Mouse (Mus musculus) CH12F3 (cell line): ENCODE data around the gene Tbl3.
"Not testable (repeated sequence)": the region's sequence is repeated elsewhere in the genome, so short reads cannot be mapped to it uniquely, and the experiment has no call there.

Experiments
- in situ Hi-C: fragments of 300-500 bp; cut with MboI; formaldehyde crosslinking; loops from 2 replicates; pipeline ENCODE4 v1.14.3; 2020; ENCODE audit warnings: low sequenced_read_pairs

Gene Tbl3

DNA sequence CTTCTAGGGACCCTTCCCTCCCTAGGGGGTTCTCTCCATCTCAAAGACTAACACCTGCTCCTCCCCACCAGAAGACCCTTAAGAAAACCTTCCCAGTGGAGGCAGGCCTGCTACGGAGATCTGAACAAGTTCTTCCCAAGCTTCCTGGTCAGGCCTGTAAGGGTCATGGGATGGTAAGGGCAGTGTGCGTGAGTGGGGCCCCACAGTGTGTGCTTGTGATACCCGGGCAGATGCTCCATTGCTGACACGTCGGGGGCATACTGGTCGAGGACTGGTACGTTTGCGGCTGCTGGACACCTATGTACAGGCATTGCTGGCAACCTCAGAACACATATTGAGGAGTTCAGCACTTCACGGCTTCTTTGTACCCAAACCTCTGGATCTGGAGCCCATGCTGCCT lies 8.7 kb downstream of the Tbl3 start:
- in situ Hi-C loops, result no loop called here

DNA sequence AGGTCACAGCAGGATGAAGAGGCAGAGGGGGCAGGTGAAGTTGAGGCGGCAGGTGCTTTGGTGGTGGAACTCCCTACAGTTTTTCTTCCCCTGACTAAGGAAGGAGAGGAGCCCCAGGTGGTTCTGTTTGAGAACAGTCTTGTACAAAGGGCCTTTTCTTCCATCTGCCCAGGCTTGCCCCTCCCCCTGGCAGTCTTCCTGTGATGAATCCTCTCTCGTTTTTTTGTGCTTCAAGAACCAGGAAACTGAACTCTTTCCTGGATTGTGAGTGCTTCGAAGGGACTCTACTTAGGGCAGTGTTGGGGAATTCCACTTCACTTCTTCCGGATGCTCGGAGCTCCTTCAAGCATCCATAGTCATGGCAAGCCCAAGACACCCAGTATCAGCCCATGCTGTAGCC lies 9.5 kb downstream of the Tbl3 start:
- in situ Hi-C loops, result no loop called here

DNA sequence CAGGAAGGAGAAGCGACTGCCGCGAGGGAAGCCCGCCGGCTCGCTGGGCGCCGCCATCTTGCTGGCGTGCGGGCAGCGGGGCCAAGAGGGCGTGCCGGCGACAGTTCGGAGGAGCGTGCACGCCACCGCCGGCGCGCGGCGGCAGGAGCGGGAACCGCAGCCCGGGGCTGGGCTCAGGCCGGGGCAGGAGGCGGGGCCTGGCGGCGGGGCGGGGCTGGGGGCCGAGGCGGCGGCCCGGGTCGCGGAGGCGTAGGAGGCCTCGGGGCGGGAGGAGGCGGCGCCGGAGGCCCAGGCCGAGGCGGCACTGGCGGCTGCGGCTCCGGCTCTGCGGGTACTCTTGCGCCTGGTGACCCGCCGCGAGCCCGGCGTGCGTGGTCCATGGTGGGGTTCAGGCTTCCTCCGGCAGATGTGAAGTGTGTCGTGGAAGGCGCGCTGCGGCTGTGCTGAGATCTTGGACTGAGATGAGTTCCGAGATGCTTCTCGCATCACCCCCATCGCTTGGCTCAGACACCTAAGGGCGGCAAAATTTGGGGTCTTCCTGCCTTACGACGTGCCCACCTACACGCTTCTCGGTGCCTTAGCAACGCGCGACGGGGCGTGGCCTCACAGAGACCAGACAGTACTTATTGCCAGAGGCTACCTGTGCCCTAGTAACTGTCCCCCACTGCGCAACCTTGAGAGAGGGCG lies 11.3 kb downstream of the Tbl3 start, which contains the start of the genes Gfer and Noxo1:
Gene Gfer (minus strand): TSS at position 146 of the 687 bp plus-strand sequence.
Gene Noxo1 (plus strand): TSS at position 224 of the 687 bp plus-strand sequence.
- in situ Hi-C loops, result no loop called here

DNA sequence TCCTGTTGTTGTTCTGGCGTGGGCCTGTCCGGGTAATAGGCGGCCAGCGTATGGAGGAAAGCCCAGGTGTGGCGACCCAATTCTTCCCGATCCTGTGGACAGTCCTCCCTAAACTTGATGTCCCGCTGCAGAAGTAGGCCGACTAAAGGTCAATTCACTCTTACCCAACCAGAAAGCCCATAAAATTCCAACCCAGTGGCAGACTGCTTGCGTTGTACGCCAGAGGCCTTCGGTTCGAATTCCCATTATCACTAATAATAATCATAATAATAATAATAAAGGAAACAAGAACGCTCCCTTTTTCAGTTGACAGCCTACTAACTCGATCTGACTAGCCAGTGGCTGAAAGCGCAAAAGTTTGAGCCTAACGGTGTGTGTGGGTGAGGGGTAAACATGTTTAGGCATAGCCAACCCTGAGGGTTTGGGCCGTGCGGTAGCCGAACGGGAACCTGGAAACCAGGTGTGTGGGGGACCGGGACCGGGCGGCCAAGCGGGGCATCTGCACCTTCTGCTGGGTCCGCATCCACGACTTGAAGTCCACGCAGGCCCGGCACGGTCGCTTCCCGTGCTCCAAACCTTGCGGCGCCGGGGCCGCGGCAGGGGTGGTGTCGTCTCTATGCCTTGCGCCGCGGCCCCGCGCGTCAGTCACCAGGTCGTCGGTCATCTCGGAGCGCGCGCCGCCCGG lies 12.0 kb downstream of the Tbl3 start:
- in situ Hi-C loops, result no loop called here

DNA sequence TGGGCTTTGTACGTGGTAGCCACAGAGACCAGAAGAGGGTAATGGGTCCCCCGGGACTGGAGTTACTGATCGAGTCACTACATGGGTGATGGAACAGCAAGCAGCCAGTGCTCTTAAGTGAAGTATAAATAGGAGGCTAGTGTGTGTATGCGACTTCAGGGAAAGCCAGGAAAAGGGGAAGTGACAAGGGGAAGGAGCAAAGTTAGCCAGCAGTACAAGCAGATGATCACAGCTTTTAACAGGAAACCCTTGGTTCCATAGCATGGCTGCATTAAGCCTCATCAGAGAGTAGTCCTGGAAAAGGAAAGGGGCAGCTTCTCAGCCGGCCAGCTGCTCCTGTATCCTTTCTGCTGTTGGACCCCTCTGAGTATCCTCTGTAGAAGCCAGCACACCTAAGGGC lies 15.1 kb downstream of the Tbl3 start:
- in situ Hi-C loops, result no loop called here

DNA sequence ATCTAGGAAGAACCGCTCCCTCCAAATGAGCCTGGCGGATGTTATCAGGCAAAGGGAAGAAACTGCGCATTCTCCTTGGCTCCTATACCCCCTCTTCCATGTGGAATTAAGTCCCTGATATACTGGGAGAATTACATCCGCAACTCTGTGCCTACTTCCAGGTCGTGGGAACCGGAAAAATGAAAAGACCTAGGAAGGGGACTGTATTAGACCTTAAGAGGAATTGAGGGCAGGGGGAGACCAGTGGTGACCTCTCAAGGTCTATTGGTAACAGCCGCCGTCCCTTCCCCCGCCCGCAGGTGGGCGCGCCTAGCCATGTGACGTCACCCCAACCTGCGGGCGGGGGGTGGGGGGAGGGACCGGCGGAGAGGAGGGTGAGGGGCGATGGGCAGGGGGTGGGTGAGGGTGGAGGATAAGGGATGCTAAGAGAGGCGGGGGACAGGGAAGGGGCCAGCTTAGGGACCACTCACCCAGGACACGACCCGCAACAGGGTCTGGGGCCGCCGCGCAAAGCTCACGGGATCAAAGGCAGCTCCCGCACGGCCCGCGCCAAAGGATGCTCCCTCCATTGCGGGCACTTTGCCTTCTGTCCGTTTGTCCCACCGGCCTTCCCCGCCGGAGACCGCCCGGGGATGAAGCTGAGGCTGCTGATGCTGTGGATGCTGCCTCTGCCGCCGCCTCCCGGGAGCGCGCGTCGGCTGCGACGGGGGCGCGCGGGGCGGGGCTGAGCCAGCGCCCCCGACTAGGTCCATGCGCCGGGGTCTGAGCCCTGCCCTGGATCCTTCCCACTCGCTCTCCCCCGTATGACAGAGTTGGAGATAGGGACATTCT lies 18.0 kb downstream of the Tbl3 start, which contains the start of gene Syngr3:
Gene Syngr3 (minus strand): TSS at position 705 of the 831 bp plus-strand sequence.
- in situ Hi-C loops, result no loop called here

DNA sequence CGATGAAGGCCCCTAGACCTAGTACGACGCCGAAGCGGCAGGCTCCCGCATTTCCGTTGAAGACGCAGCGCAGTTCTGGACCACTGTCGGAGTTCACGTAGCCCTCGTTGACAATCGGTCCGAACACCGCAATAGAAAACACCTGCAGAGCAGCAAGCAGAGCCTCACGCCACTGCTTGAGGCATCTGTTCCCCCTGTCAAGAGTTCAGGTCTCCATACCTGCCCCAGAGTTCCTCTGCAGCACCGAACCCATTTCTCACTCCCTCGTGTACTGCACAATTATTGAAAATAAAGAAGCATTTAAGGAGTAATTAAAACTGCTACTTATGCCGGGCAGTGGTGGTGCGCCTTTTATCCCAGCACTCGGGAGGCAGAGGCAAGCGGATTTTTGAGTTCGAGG lies 19.9 kb downstream of the Tbl3 start:
- in situ Hi-C loops, result no loop called here

DNA sequence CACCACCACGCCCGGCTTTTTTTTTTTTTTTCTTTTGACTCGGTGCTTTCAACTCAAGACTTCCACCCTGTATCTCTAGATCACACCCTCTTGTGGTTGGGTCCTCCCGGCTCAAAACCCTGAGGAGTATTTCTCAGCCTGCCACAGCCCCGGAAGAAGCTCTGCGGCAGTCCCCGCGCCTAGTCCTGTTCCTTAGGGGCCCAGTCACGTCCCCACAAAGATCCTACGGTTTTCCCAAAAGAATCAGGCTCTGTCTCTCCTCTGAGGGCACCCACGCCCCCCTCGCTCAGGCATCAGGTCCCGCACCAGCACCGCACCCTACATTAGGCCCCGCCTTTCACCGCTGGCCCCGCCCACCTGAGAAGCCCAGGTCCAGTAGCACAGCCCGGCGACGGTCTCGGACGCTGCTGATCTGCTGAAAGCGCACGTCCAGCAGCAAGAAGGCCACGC lies 20.3 kb downstream of the Tbl3 start:
- in situ Hi-C loops, result no loop called here

DNA sequence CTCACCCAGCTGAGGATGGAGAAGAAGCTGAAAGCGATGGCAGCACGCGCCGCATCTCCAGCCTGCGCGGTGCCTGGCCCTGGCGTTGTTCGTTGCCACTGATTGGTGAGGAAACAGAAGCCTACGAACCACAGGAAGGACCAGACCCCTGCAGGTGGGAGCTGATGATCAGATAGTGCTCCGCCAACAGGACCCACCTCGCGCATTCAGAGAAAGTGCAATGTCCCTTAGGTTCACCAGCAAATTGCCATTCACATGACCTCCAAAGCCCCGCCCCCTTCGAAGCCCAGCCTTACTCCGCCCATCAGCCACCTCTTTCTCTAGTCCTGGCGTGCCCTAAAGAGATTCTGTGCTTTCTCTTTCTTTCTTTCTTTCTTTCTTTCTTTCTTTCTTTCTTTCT lies 20.9 kb downstream of the Tbl3 start:
- in situ Hi-C loops, result no loop called here

DNA sequence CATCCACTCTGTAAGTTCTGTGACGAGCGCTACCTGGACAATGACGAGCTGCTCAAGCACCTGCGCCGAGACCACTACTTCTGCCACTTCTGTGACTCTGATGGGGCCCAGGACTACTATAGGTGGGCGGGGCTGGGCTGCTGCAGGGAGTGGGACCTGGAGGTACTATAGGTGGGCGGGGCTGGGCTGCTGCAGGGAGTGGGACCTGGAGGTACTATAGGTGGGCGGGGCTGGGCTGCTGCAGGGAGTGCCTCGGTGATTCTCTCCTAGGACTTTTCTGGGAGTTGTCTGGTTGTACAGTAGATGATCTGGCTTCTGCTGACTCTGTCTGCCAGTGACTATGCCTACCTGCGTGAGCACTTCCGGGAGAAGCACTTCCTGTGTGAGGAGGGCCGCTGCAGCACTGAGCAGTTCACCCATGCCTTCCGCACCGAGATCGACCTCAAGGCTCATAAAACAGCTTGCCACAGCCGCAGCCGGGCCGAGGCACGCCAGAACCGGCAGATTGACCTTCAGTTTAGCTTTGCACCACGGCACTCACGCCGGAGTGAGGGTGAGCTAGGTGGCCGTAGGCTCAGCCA lies 29.9 kb downstream of the Tbl3 start:
- in situ Hi-C loops, result no loop called here

DNA sequence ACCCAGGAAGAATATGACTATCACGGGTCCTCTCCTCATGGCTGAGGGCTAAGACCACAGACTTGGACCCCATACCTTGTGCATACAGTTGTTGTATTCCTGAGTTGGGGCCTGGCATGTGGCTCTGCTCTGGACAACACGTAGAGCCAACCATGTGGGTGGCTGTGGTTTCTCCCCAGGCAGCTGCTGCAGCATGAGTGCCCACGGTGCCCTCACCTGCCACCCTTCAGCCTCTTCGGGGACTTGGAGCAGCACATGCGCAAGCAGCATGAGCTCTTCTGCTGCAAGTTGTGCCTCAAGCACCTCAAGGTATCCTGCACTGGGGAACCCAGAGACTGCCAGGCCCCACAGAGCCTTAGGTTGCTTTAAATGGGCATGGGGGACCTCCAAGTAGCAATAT lies 30.6 kb downstream of the Tbl3 start:
- in situ Hi-C loops, result no loop called here

DNA sequence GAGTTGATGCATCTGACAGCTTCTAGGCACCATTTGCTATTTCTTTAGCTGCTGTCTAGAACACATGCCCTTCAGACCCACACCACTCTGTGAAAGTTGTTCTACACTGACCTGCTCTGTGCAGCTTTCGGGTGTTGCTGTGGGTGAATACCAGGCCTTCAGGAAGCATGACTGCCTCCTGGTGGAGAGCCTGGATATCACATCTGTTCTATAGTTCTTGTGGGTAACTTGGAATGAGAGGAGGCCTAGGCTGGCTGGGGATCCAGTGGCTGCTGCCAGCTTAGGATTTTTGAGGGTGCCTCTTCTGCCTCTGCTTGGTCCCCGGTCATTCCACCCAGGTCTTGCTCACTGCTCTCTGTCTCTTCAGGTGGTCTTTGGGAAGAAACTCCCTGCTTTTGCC lies 31.3 kb downstream of the Tbl3 start:
- in situ Hi-C loops, result no loop called here

DNA sequence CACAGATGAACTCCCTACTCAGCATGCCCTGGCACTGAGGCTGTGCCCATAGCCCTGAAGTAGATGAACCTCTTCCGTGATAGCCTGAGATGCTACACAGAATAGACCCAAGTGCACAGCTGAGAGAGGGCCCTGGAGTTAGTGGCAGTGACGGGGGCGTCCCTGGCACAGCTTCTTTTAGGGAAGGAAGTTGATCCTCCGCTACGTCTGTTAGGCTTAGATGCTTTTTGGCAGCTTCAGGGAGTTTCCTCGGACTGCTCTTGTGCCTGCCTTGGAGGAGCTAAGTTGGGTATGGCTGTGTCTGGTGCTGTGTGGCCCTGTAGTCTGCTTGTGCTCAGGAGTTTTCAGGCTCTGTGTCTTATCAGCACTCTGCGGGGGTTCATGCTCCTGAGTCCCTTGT lies 33.2 kb downstream of the Tbl3 start:
- in situ Hi-C loops, result no loop called here

DNA sequence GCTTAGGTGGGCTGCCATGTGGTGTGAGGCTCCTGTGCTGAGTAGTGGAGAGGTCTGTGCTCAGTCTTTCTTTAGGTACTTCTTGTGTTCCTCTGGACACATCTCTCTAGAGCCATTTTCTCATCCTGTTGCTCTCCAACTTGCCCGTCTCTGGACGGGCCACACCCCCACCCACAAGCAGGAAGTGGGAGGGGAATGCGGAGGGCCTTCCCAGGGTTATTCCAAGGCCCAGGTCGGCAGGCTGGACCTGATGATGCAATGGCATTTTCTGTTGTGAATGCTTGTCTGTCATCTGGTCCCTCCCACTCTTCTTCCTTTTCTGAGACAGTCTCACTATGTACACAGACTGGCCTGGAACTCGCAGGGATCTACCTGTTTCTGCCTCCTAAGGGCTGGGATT lies 35.3 kb downstream of the Tbl3 start:
- in situ Hi-C loops, result no loop called here

DNA sequence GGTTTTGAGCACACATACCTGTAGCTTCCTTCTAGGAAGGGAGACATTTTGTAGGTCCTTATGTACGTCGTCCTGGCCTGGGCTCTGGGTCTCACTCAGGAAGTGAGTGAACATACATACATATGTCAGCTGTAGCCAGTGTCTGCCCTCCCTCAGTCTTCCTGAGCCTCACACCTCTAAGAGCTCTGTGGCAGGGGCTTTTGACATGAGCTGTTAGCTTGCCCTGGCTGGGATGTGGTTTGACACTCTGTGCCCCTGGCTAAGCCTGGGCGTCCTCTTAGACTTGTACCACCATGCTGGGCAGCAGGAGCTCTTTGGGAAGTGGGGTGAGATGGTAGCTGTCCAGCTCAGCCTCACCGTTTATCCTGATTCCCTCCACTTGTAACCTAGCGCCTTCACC lies 36.1 kb downstream of the Tbl3 start:
- in situ Hi-C loops, result no loop called here

DNA sequence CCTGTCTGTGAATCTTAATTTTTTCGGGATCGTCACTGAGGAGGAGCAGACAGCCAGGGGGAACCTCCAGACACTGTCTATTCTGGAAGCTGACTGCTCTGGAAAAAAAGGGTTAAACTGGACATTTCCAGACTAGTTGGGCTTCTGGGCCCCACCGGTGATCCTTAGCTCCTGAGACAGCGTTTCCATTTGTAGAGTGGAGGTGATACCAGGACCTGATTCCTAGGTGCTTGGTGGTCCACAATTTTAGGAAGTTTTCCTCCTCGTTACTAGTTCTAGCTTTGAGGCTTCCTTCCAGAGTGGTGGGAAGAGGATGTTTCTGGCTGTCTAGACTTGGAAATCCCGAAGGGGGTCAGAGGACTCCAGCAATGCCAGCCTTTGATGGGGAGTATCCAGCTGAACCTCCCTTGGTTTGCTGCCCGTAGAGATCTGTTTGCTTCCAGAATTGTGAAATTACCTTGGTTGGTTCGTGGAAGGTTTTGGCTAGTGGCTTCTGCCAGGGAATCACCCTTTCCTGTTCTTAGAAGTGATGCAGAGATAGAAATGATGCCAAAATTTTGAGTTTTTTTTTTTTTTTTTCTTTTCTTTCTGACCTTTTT lies 37.1 kb downstream of the Tbl3 start:
- in situ Hi-C loops, result no loop called here

DNA sequence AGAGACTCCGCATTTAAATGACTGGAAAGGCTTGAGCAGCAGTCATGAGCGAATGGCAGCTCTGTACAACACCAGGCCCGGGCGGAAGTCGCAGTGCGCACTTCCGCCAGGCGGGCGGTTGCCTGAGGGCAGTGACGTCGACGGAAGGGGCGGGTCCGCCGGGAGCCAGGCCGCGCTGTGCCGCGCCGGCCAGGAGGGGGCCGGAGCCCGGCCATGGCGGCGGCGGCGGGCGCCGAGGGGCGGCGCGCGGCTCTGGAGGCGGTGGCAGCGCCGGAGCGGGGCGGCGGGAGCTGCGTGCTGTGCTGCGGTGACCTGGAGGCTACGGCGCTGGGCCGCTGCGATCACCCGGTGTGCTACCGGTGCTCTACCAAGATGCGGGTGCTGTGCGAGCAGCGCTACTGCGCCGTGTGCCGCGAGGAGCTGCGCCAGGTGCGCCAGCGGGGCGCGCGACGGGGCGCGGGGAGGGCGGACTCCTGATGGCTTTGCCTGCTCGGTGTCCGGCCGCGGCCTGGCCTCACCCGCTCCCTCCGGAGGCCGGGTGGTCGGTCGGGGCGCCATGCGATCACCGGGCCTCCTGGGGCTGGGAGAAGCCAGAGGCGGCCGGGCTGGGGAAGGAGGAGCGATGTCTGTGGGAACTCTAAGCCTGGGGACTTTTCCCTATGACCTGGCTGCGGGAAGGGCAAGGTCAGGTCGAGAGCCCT lies 37.8 kb downstream of the Tbl3 start, which contains the start of gene Zfp598:
Gene Zfp598 (plus strand): TSS at position 143 of the 701 bp plus-strand sequence.
- in situ Hi-C loops, result no loop called here

DNA sequence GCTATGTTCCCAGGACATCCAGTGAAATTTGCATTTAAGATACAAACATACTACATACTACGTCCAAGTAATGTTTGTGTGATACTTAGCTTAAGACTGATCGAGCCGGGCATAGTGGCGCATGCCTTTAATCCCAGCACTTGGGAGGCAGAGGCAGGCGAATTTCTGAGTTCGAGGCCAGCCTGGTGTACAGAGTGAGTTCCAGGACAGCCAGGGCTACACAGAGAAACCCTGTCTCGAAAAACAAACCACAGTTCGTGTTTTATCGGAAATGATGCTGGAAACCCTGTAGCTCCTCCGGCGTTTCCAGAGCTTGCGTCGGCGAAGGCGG lies 38.3 kb downstream of the Tbl3 start:
- in situ Hi-C loops, result not testable (repeated sequence)

DNA sequence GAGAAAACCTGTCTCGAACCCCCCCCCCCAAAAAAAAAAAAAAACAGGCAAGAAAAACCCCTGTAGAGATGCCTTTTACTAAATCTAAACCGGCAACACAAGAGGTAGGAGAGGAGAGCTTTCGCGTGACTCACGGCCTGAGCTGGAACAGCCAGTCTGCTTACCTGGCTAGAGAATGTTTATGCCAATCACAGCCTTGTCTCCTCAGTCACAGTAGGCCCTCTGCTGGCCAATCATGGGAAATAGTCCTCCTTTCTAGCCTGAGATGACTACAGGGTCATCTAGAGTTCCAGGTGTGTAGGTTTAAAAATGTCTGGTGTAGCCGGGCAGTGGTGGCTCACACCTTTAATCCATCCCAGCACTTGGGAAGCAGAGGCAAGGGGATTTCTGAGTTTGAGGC lies 40.0 kb downstream of the Tbl3 start:
- in situ Hi-C loops, result no loop called here

DNA sequence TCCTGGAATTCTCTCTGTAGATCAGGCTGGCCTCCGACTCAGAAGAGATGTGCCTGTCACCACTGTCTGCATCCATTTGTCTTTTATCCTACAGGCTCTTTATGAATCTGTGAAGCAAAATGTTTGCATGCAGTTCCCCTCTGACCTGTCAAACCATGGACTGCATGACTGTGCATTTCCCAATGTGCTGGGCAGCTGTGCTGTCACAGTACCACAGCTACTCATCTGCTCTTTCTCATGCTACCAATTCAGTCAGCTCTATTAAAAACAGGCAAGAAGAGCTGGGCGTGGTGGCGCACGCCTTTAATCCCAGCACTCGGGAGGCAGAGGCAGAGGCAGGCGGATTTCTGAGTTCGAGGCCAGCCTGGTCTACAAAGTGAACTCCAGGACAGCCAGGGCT lies 40.4 kb downstream of the Tbl3 start:
- in situ Hi-C loops, result not testable (repeated sequence)
